Mouse (Mus musculus) layer of hippocampus, postnatal 25 days (tissue): ENCODE measurements at regions not wholly inside any gene's neighbourhood (a gene's known extent, or its start where the extent isn't known, plus 50 kb on each side); places are given as distances from the start of the nearest gene placed in this dataset.
"Not testable (repeated sequence)": the region's sequence is repeated elsewhere in the genome, so short reads cannot be mapped to it uniquely, and the experiment has no call there.

Experiments used
- DNase-seq, 2 experiments: peaks; one replicate each; pipeline ENCODE4 v3.0.0; 2022; ENCODE audit warnings: mixed read lengths in 2 of 2, low spot score in 1 of 2; ENCODE audit errors: extremely low spot score in 1 of 2

DNA sequence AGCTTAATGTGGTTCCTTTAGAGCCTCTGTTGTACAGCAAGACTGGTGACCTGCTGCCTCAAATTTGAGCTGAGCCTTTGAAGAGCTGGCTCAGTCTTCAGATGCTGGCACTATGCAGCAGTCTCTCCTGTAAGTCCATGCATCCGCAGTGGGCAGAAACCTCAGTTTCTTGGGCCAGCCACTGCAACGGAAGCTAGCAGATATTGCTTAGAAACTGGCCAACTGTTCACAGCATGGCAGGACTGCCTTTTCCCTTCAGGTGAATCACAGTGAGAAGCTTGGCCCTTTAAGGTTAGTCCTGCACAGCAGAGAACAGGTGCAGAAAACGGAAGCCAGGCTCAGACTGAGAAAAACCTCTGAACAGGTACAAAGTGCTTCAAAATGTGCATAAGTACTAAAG, 1976.8 kb upstream of the G6pd2 start:
- DNase-seq, result no peak

- no peak for DNase-seq
These were observed 1962.9 kb upstream of the G6pd2 start for GRCm38 (mm10) chr5:59845745-59846144.

DNA sequence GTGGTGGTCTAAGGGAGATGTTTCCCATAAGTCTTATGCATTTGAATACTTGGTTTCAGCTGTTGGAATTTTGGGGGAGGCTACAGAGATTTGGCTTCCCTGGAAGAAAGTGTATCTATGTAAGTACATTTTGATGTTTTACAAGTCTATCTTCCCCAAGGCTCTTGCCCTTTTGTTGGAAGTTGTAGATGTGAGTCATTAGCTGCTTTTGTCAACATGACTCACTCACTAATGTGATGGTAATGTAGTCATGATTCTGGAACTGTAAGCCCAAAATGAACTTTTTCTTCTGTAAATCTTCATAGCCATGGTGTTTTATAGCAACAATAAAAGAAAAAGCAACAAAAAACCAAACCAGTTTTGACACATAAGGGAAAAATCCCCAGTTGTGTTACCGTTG, 1961.0 kb upstream of the G6pd2 start:
- no peak for DNase-seq

DNA sequence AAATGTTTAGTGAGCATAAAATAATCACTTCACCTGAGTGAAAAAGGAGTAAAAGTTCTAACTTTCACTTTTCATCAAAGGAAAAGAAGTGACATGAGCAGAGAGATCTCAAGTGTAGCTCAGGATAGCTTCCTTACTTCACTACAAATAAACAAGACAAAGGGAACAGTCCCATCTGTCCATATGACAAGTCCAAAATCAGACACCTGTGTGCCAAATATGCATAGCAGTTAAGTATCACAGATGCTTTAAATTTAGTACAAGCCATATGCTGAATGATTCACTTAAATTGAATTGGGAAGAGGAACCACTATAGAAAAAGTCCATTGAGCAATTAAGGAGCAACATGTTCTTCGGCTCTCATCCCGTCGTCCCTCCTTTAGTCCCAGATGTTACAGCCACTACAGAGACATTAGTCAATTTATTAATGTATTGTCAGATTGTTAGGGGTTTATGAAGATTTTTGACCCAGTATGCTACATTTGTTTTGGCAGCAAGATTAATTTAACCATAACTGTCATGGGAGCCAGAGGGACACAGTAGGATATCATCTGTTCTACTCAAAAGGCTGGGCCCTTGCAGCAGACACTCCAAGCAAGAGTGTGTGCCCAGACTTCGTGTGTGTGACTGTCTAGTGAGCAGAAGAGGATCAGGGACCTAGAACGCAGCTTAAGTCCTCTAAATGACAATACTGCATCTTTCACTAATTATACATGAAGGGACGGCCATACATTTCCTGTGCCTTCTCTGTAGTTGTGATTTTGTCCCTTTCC, 1914.5 kb upstream of the G6pd2 start:
- no peak for DNase-seq

DNA sequence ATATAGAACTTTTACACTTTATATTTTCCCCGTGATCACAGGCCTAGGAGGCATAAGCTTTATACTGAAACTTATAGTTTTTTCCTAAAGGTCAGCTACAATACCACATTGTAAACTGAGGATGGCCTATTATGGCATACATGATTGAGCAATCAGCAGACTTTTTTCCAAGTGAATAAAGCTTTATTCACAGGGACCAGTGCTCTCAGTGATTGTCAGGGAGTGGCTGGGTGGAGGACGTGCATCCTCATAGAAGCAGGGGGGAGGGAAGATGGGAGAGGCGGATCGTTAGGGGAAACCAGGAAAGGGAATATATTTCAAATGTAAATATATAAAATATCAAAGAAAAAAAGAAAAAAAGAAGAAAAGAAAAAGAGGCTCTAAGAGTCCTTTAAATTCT, 1886.7 kb upstream of the G6pd2 start:
- DNase-seq, result no peak

DNA sequence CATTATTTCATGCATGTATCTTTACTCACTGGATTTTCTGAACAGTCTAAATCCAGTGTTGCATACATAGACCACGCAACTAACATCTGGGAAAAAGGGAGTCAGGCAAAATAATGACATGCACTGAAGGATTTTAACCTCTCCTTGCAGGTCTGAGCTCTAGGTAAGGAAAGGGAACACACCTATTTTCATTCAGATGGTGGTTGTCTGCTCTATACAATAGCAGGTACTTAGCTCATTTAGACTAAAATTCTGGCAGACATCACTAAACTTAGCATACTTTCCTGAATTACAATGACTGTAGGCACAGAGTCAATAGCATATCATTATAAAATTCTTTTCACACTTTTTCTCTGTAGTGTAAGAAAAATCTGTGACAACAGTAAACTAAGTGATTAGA, 1867.8 kb upstream of the G6pd2 start:
- no peak for DNase-seq

DNA sequence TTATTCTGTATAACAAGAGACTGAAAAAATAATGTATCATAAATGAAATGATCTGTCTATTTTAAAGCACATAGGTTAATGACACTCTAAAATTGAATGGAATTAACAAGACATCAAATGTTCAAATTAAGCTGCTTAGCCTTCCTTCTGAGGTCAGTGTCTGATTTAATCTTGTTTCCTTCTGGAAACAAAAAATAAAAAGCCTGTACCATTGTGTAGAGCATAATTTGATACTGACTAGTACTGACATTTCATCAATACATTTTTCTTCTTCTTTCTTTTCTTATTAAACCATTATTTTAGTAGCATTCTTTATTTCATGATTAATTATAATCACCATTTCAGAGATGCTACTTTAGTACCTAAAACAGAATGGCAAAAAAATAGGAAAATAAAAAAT, 1862.9 kb upstream of the G6pd2 start:
- DNase-seq, result no peak

DNA sequence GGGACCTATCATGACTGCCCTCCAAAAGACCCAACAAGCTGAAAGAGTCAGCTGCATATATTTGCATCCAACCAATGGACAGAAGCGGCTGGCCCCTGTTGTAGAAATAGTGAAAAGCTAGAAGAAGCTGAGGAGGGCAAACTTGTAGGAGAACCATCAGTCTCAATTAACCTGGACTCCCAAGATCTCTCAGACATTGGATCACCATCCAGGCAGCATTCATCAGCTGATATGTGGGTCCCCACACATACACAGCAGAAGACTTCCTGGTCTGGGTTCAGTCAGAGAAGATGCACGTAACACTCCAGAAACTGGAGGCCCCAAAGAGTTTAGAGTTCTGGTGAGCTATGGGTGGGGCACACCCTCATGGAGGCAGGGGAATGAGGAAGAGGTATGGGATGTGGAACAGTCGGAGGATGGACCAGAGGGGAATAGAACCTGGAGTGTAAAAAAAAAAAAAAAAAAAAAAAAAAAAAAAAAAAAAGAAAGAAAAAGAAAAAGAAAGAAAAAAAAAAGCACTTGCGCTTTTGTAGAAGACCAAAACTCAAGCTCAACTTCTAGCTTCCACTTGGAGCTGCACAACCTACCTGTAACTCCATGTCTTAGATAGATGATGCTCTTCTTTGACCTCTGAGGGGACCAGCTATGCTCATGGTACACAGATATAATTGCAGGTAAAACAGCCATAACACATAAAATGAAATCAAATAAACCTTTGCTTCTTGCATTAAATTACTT, 1860.6 kb upstream of the G6pd2 start:
- DNase-seq, result no peak

DNA sequence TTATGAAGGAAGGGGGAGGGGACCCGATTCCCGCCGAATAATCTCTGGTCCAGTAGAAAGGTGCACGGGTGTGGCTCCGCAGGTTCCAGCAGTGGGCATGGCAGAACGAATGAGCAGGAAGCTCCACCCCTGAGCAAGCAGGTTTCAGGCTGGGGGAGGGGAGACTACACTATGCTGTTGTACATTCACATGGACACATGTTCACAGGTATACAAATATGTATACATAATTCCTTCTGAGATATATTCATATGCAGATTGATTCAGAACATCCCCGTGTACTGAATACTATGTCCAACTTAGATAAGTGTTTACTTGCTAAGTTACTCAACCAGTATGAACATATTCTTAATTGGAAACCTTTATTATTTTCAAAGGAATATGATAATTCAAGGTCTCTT, 1852.4 kb upstream of the G6pd2 start:
- DNase-seq, result not testable (repeated sequence)

GRCm38 (mm10) chr5:59996698-59997097, 1811.9 kb upstream of the G6pd2 start:
- peak; percentile 12 to 22 for DNase-seq

DNA sequence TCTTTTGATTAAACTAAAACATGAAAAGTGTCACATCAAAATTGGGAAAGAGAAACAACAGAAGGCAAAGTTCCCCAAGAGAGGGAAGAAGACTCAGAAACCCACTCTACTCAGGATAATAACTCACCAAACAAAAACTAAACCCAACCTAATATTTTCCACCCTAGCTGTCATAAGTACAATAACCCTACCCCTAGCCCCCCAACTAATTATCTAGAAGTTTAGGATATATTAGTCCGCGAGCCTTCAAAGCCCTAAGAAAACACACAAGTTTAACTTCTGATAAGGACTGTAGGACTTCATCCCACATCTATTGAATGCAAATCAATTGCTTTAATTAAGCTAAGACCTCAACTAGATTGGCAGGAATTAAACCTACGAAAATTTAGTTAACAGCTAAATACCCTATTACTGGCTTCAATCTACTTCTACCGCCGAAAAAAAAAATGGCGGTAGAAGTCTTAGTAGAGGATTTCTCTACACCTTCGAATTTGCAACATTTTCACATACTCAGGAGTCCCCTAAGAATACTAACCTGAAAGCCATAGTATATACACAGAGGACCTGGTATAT, 1765.9 kb upstream of the G6pd2 start:
- not testable (repeated sequence) for DNase-seq

DNA sequence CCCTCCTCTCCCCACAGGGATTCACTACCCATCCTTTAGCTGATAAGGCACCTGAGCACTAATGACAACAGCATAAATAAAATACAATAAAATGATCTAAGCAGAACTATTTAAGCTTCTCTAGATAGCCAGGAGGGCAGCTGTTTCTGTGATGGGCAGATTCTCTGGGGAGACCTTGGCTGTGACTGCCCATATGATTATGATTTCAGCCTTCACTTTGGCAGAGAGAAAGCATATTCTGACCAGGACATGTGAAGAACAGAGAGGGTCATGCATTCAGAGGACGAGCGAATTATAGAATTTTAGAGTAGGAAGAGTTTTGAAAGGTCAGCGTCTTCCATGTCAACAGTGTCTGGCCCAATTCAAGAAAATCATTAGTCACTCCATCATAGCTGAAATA, 1759.6 kb upstream of the G6pd2 start:
- no peak for DNase-seq

- DNase-seq, result no peak
These were observed 1747.4 kb upstream of the G6pd2 start for GRCm38 (mm10) chr5:60061178-60061577.
